Mouse (Mus musculus): ENCODE measurements around the gene Atp5s.

Gene Atp5s

GRCm38 (mm10) chr12:69732221-69732620, 7.5 kb downstream of the Atp5s start:
- in situ Hi-C loops (cut with MboI, MseI), result no loop called here

GRCm38 (mm10) chr12:69733518-69733917, 8.8 kb downstream of the Atp5s start:
- in situ Hi-C loops (cut with MboI, MseI), result no loop called here

GRCm38 (mm10) chr12:69733923-69734322, 9.2 kb downstream of the Atp5s start:
- in situ Hi-C loops (cut with MboI, MseI), result no loop called here

- in situ Hi-C loops (cut with MboI, MseI), result loop anchor here (5.0 kb wide), 1 partner anchor 85 kb away; no protein-coding TSS in a partner anchor
Measured at GRCm38 (mm10) chr12:69741965-69742364, 17.2 kb downstream of the Atp5s start.

- in situ Hi-C loops (cut with MboI, MseI), result loop anchor here (5.0 kb wide), 1 partner anchor 83 kb away; no protein-coding TSS in a partner anchor
Measured at GRCm38 (mm10) chr12:69744138-69744537, 19.4 kb downstream of the Atp5s start.

- in situ Hi-C loops (cut with MboI, MseI), result loop anchor here (10.0 kb wide), 1 partner anchor 143 kb away; the partner anchor contains the start of genes Atl1 and Map4k5
Measured at GRCm38 (mm10) chr12:69751864-69752341, 27.2 kb downstream of the Atp5s start.

- in situ Hi-C loops (cut with MboI, MseI), result loop anchor here (10.0 kb wide), 1 partner anchor 141 kb away; the partner anchor contains the start of genes Atl1 and Map4k5
Measured at GRCm38 (mm10) chr12:69753936-69754335, 29.2 kb downstream of the Atp5s start.

- in situ Hi-C loops (cut with MboI, MseI), result loop anchor here (10.0 kb wide), 1 partner anchor 139 kb away; the partner anchor contains the start of genes Atl1 and Map4k5
Measured at GRCm38 (mm10) chr12:69756015-69756414, 31.3 kb downstream of the Atp5s start.

- in situ Hi-C loops (cut with MboI, MseI), result loop anchor here (10.0 kb wide), 1 partner anchor 137 kb away; the partner anchor contains the start of genes Atl1 and Map4k5
Measured at GRCm38 (mm10) chr12:69757418-69758141, 32.8 kb downstream of the Atp5s start.

- in situ Hi-C loops (cut with MboI, MseI), result loop anchor here (10.0 kb wide), 1 partner anchor 136 kb away; the partner anchor contains the start of genes Atl1 and Map4k5
Measured at GRCm38 (mm10) chr12:69758221-69759185, 33.8 kb downstream of the Atp5s start.

GRCm38 (mm10) chr12:69759267-69759885, 34.6 kb downstream of the Atp5s start:
- in situ Hi-C loops (cut with MboI, MseI), result loop anchor here (10.0 kb wide), 1 partner anchor 135 kb away; the partner anchor contains the start of genes Atl1 and Map4k5

- in situ Hi-C loops (cut with MboI, MseI), result no loop called here
Measured at GRCm38 (mm10) chr12:69760014-69760413, 35.3 kb downstream of the Atp5s start.

- in situ Hi-C loops (cut with MboI, MseI), result no loop called here
Measured at GRCm38 (mm10) chr12:69760743-69761406, 36.1 kb downstream of the Atp5s start.

GRCm38 (mm10) chr12:69761603-69762002, 36.9 kb downstream of the Atp5s start:
- in situ Hi-C loops (cut with MboI, MseI), result no loop called here

- in situ Hi-C loops (cut with MboI, MseI), result no loop called here
Measured at GRCm38 (mm10) chr12:69765543-69765942, 40.8 kb downstream of the Atp5s start.

GRCm38 (mm10) chr12:69766185-69766904, 41.6 kb downstream of the Atp5s start:
- in situ Hi-C loops (cut with MboI, MseI), result no loop called here

GRCm38 (mm10) chr12:69767476-69768258, 42.9 kb downstream of the Atp5s start:
- in situ Hi-C loops (cut with MboI, MseI), result no loop called here

- in situ Hi-C loops (cut with MboI, MseI), result no loop called here
Measured at GRCm38 (mm10) chr12:69768841-69769240, 44.1 kb downstream of the Atp5s start.

All from T-helper 2 cell (primary cell).